Mouse (Mus musculus): ENCODE data around the gene Gm40193. TPM values are rescaled to one million over a fixed set of nuclear protein-coding genes. Genes with fewer than 3 reads are reported as not detected.
"Not testable (repeated sequence)": the region's sequence is repeated elsewhere in the genome, so short reads cannot be mapped to it uniquely, and the experiment has no call there.

The Gm40193 gene
- total RNA-seq, 2 experiments from 2014 or later, result not detected

DNA sequence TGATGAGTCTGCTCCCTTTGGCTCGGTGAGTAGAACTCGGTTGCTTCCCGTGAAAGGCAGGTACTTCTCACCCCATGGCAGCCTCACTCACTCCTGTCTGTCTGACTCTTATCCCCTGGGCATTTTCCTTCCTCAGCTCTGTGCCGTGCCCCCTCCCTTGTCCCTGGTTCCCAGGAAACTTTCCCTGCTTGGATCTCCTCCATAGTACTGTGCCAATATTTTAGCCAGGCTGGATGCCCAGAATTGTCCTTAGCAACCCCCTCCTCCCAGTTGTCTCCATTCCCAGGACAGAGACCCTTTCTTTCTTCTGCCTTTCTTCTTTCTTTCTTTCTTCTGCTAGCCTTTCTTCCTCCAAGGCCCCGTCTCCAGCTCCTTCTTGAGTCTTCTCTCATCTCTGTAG, 8.7 kb upstream of the Gm40193 start:
- peak; percentile 48 to 52 for DNase-seq (ENCODE audit: low spot score in 2 of 2)

DNA sequence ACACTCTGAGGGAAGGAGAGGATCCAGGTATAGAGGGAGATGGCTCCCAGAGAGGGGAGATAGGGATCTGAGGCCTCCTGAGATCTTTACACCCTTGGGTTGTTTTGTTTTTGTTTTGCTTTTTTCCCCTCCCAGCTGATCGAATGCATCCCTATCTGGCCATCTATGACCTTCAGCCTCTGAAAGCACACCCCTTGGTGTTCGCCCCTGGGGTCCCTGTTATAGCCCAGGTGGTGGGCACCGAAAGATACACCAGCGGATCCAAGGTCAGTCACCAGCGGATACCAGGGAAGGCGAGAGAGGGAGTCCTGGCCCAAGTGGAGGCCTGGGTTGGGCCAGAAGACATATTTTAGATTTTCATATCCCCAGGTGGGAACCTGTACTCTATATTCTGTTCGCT, 8.2 kb upstream of the Gm40193 start:
- DNase-seq (ENCODE audit: low spot score in 2 of 2), result no peak

DNA sequence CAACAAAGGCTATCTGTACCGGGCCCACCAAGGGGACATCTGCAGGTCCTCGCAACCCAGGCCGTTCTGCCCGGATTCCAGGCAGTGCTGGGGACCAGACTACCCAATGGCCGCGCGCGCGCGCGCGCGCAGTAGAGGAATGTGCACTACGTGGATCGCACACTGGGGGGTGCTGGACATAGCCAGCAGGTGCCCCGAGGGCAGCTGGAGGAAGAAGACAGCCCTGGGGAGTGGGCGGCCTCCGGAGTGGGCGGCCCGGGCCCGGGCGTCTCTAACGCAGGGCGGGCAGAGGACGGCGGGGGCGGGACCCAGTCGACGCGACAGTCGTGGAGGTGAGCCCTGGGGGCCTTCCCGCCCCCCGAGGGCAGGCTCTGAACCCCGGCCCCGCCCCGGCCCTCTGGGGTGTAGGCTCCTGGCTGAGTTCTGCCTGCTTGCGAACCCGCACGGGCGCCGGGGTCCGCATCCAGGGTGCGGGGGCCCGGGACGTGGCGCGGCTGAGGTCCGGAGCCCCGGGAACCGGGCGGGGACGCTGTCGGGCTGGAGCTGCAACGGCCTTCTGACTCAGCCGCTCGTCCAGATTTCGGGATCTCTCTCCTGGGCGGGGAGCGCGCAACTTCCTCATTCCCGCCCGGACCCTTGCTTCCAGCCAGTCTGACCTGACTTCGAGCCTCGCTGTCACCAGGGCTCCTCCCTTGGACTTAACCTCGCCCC, 7.3 kb upstream of the Gm40193 start, which contains the start of gene Pld2:
Gene Pld2 (plus strand): TSS at position 188 of the 711 bp plus-strand sequence.
- peak; percentile 81 to 85 for DNase-seq (ENCODE audit: low spot score in 2 of 2)

DNA sequence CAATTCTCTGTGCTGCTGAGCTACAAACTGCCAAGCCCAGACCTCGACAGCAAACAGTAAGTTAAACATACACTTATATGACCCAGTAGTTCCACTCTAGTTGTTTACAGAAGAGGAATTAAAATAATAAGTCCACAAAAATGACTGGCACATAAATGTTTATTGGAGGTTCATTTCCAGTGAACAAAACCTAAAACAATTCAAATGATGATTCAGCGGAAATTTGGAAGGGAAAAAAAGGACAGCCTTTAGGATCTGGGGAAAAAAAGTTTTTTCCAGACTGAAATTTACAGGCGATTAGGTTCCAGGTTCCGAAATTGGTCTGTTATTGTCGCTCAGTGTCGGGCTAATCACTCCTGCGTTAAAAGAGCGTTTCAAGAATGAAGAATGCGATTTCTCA, 6.7 kb upstream of the Gm40193 start:
- no peak for DNase-seq (ENCODE audit: low spot score in 2 of 2)

DNA sequence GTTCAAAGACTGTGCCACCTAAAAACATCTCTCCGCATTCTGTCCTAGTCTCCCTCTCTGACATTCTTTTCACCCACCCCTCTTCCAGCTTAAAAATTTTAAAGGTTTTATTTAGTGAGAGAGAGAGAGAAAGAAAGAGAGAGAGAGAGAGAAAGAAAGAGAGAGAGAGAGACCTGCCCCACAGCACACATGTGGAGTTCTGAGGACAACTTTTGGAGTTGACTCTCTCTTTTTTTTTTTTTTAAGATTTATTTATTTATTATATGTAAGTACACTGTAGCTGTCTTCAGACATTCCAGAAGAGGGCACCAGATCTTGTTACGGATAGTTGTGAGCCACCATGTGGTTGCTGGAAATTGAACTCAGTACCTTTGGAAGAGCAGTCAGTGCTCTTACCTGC, 1.7 kb downstream of the Gm40193 start:
- not testable (repeated sequence) for DNase-seq (ENCODE audit: low spot score in 2 of 2)

DNA sequence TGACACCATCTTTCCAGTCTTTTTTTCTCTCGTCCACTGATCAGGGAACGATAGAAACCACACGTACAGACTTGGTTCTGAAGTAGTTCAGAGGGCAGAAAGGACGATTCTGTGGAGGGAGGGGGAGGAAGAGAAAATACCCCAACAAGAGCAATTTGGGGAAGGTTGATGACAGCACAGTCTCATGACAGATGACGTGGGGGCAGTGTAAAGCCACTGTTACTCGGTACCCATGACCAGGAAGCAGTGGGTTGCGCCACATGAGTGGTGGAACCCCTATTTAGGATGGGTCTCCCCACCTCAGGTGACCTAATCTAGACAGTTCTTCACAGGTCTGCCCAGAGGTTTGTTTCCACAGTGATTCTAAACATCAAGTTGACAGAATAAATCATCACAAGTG, 4.1 kb downstream of the Gm40193 start:
- DNase-seq (ENCODE audit: low spot score in 2 of 2), result no peak

DNA sequence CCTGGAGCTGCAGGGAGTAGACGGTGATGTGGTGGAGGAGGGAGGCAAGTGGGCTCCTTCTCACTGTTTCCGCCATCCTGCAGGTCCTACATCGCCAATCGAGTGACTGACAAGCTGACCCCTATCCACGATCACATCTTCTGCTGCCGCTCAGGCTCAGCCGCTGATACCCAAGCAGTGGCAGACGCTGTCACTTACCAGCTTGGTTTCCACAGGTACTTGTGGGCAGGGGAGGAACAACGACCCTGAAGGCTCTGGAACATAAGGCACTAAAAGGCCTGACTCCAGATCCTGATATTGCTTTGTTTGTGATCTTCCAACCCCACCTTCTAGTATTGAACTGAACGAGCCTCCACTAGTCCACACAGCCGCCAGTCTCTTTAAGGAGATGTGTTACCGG, 6.5 kb downstream of the Gm40193 start:
- DNase-seq (ENCODE audit: low spot score in 2 of 2), result no peak

DNA sequence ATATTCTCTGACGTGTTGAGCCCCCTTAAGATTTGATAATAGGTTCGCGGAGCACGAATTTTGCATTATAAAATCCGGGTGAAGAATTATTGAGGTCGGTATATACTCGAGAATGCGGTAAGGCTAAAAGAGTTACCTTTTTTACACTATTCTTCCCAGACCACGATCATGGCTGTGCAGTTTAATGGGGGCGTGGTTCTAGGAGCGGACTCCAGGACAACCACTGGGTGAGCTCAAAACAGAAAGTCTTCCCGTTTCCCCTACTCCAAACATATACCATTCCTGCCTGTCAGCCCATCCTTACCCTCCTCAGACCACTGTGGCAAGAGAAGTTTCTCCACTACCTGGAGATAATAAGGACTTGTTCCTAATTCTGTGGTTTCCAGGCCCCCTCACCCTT, 7.0 kb downstream of the Gm40193 start:
- DNase-seq (ENCODE audit: low spot score in 2 of 2), result no peak

DNA sequence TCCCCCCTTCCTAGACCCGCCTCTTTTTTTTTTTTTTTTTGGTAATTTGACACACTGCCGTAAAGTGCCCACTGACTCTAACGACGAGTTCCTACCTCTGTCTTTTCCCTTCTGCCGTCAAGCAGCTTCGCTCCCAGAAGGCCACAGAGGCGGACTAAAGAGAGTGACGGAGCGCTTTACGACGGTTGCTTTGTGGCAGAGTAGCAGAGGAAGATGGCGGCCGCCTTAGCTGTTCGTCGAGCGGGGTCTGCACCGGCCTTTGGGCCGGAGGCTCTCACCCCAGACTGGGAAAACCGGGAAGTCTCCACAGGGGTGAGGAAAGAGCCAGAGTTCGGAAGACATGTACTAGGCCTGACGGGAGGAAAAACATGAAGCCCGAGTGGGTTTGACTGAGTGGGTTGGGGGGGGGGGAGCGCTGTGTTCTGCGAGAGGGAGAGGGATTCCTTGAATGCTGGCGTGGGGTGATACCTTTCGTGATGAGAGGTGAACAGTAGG, 7.5 kb downstream of the Gm40193 start, which contains the start of gene Psmb6:
Gene Psmb6 (plus strand): TSS at position 184 of the 495 bp plus-strand sequence.
- DNase-seq (ENCODE audit: low spot score in 2 of 2), result peak; percentile 90 to 91

DNA sequence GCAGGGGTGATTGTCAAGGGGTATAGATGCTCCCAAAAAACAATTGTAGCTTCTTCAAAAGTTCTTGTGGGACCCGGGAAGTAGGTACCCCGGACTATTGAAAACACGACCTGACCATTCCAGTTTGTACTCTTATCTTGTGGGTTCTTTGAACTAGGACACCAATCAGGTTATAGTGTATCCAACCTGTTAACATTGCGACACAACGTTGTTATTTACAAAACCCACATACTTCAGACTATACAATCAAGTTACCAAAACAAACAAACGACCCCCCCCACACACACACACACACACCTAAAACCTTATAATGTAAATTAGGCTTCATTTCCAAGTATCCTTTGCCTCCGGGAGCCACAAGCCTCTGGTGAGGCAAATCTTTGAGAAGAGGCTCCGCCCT, 8.0 kb downstream of the Gm40193 start:
- no peak for DNase-seq (ENCODE audit: low spot score in 2 of 2)

DNA sequence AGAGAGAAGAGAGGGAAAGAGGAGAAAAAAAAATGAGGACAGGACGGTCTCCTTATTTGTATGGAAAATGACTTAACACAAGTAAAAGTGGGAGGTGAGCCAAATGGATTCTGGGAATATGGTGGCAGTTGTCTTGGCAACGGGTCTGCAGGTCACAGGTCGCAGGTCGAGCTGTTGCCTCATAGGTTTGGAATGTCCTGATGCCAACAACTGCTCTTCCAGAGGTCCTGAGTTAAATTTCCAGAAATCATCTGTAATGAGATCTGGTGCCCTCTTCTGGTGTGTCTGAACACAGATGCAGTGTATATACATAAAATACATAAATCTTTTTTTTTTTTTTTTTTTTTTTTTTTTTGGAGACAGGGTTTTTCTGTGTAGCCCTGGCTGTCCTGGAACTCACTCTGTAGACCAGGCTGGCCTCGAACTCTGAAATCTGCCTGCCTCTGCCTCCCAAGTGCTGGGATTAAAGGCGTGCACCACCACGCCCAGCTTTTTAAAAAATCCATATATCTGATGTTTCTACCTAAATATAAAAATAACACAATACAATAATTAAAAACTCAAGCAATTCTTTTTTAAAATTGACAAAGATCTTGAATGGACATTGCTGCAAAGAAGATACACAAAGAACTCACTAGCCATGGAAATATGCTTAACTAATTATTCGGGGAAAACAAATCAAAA, 9.3 kb downstream of the Gm40193 start:
- DNase-seq (ENCODE audit: low spot score in 2 of 2), result not testable (repeated sequence)

DNA sequence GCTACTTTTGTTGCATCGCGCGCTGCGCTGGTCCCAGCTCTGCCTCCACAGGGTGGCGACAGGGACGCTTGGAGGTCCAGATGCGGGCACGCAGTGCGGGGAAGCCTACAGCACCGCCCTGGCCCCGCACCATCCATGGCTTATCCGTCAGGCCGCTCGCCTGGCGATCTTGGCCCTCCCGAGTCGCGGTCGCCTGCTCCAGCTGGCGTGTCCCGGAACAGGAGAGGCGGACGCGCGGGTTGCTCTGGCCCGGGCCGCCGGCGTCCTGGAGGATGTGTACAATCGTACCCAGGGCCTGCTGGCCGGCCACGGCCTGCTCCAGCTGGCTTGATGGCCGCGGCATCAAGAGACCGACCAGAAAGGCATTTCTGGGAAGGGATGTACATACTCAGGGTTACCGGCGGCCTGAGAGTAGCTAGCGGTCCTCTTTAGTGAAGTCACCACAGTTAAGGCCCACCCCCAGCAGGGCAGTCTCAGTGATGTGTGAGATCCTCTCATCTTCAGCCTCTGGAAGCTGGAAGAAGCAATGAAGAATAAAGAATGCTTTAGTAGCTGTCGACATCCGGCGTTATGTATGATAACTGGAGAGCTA, 12.5 kb downstream of the Gm40193 start:
- peak; percentile 30 to 48 for DNase-seq (ENCODE audit: low spot score in 2 of 2)

DNA sequence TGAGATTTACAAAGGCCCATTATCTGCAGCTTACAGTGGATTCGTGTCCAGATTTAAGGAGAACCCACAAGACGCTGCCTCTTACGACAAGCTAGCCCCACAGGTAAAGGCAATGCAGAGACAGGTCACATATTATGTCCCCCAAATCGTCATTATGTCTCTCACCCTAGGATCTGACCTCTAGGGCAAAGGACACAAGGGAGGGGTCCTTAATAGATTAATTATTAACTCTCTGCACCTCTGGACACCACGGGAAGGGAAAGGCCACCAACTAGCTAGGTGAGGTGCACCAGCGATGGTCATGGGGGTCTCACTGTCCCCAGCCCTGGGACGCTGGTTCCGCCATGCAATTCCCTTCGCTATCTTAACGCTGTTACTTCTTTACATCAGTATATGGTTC, 13.8 kb downstream of the Gm40193 start, which contains the start of gene Gltpd2:
Gene Gltpd2 (plus strand): TSS at position 274 of the 400 bp plus-strand sequence.
- no peak for DNase-seq (ENCODE audit: low spot score in 2 of 2)

DNA sequence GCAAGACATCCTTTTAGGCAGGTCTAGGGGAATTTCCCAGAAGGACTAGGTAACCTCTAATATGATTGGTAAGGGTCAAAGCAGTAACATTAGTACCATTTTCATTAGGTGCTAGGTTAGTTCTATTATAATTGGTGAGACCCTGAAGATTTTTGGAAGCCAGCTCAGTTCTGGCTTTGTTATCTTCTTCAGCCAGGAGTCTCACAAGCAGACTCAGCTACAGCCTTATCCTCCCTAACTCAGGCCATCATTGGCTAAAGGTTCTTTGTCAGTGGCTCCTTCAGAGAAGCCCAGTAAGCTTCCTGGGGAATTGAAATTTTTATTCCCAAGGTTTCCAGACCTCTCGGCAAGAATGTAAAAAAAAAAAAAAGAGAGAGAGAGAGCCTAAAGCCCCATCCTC, 14.3 kb downstream of the Gm40193 start:
- no peak for DNase-seq (ENCODE audit: low spot score in 2 of 2)

DNA sequence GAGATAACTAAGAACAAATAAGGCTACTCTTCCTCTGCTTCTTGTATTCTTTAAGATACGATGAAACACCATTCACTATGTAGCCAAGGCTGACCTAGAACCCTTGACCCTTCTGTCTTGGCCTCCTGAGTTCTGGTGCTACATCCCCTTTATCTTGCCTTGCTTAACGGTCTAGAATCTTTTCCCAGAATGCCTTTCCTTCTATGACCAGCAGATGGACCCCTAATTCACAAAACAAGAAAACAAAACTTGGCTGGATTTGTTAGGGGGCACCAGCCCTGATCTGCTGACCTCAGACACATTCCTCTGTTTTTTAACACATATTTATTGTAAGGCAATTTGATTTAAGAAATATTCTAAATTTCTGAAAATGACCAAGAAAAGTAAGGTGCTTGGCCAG, 16.4 kb downstream of the Gm40193 start:
- DNase-seq (ENCODE audit: low spot score in 2 of 2), result peak; percentile 16 to 41

DNA sequence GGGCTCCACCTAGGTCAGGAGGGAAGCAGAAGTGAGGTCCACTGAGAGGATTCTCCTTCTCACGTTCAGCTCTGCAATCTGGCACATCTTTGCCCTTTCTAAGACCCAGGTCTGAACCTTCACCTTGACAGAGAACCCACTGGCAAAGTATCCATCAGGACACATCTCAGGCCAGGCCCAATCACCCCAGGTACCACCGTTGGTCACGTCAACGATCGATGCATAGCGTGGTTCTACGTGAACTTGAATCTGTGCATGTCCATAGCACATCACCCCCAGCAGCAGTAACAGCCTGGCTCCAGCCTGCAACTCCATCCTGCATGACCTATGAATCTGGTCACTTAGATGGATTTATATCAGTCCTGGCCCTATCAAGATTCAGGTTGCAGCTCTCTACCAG, 18.5 kb downstream of the Gm40193 start, which contains the start of gene Vmo1:
Gene Vmo1 (minus strand): TSS at position 329 of the 400 bp plus-strand sequence.
- DNase-seq (ENCODE audit: low spot score in 2 of 2), result no peak

DNA sequence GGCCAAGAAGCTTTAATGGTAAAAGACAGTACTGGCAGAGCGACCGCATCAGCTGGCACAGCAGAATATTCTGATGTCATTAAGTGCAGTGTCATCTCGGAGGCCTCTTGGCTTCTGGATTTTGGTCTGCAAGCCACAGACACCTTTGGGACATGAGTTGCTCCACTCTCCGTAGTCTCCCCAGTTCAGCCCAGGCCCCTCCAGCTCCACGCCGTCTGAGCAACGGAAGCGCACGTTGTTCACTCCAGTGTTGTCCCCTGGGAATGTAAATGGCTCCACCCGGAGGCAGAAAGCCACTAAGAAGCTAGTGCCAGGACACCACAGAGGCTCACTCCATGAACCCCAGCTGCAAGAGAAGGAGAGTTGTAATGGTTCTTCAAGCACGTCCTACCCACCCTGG, 19.2 kb downstream of the Gm40193 start:
- DNase-seq (ENCODE audit: low spot score in 2 of 2), result no peak

DNA sequence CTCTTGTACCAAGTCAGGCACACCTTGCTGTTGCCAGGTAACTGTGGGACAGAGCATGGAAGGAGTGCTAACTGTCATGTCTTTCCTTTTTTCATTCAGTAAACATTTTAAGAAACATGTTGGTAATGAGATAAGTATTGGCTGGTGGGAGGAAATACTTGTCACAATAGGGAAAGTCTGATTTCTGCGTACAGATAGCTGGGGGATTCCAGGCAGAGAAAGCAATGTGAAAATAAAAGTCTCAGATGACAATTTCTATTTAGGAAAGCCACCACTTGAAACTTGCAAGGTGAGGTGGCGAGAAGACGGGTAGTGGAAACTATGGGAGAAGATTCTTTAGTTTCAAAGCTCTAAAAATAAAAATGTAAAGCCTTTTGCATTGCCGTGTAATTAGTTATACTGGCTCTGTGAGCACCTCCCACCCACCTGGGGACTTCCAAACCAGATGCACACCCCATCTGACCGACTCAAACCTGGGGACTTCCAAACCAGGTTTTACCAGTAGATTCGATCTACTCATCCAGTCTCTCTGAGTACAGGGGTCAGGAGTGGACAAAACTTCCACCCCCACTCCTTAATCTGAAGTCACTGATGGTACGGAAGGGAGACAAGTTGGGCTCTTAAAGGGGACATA, 19.9 kb downstream of the Gm40193 start:
- DNase-seq (ENCODE audit: low spot score in 2 of 2), result no peak

DNA sequence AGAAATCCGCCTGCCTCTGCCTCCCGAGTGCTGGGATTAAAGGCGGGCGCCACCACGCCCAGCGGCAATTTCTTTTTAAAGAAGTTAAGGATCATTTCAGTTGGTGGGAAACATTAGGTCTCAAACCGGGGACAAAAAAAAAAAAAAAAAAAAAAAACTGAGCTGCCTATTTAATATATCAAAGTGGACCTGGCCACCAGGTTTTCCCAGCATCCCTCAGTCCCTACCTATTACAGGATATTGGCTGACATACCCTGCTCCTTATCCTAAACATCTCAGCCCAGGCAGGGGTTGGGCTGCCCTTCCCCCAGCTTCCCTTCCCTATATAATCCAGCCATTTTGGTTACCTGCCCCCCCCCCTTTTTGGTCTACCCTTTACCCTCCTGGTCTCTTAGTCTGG, 20.9 kb downstream of the Gm40193 start:
- DNase-seq (ENCODE audit: low spot score in 2 of 2), result no peak

DNA sequence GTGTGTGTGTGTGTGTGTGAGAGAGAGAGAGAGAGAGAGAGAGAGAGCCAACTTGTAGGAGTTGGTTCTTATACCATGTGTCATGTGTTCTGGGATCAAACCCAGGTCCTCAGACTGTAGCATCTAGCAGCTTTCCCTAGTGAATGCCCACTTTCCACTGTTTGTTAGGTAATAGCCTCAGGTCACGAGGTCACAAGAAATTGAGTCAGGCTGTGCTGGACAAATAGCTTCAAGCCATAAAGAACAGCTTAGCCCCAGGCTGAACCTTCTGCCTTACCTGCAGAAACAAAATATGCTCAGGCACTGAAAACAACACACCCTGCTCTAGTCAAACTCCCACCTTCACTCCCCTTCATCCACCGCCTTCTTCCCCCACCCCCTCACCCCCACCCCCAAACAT, 21.5 kb downstream of the Gm40193 start:
- no peak for DNase-seq (ENCODE audit: low spot score in 2 of 2)

DNA sequence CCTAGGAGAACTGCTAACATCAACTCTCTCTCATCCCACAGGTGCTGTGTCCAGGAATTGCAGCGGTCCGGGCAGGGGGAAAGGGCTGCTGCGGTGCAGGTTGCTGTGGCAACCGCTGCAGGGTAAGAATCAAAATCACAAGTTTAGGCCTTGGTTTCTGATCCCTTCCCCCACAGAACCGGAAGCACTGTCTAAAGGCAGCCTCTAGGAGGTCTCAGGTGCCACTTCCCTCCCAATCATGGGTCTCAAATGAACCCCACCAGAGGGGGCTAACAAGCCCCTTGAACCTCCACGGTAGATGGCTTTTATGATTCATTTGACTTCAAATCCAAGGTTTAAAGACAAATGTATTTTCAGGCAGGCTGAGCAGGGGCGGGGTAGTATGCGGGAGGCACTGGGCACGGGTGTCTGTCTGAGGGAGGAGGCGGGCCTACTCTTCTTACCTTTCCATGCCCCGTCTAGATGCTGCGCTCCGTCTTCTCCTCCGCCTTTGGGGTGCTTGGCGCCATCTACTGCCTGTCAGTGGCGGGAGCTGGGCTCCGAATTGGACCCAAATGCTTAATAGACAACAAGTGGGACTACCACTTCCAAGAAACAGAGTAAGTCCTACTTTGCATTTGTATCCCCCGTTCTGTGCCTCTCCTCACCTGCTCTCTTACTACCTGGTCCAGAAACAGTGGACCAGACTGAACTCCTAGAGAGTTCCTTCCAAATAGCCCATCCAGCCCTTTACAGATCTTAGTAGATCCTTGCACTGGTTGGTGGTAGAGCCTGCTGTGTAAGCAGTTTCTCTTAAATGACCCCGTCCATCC, 22.8 kb downstream of the Gm40193 start:
- peak; percentile 35 to 50 for DNase-seq (ENCODE audit: low spot score in 2 of 2)
